Mouse (Mus musculus) T-helper 17 cell (primary cell): ENCODE measurements around the gene Tbccd1.
"Not testable (repeated sequence)": the region's sequence is repeated elsewhere in the genome, so short reads cannot be mapped to it uniquely, and the experiment has no call there.

Source experiments
- in situ Hi-C, 2 experiments: fragments of 300-600 bp; cut with MboI, MseI; formaldehyde crosslinking; loops; 1 replicate in 1 of 2; 2 replicates in 1 of 2; pipeline ENCODE4 v1.15.1; 2025; ENCODE audit warnings: high pct_unique_total_duplicates in 2 of 2

The Tbccd1 gene

DNA sequence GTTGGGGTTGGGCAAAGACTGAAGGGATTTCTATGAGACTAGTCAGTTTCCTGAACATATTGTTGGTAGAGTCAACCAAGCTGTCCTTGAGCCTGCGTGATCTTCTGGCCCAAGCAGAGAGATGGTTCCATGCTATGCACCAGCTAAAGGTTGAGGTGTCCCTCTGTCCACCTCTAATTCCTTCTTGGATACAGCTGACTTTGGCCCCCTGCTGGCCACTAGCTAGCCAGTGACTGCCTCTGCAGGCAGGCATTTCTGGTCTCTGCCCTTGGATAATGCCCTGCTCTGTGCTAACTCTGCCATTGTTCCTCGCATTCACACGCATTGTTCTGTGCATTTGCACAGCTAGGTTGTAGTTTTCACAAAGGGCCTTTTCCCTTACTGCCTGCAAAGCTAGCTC, 62.0 kb downstream of the Tbccd1 start:
- in situ Hi-C loops = loop anchor here in 1 of 2 experiments (10.0 kb wide), 1 partner anchor 421 kb away; no protein-coding TSS in a partner anchor

DNA sequence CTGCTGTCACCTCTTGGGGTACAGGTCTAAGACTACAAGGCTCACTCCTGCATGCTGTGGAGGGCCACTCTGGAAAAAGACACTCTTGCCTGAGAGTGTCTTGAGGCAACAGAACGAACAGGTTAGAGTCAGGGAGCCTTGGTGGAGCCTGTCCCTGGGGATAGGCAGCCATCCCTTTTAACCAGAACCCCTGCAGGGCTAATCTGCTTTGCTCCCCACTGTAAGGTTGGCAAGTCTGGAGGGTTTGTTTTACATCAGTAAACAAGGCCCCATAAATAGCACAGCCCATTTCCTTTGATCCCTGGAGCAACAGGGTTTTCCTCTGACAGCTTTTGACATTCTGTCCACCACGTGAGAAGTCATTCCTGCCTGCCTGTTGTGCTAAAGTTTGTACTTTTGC, 66.2 kb downstream of the Tbccd1 start:
- in situ Hi-C loops = loop anchor here in 1 of 2 experiments (10.0 kb wide), 1 partner anchor 416 kb away; no protein-coding TSS in a partner anchor

DNA sequence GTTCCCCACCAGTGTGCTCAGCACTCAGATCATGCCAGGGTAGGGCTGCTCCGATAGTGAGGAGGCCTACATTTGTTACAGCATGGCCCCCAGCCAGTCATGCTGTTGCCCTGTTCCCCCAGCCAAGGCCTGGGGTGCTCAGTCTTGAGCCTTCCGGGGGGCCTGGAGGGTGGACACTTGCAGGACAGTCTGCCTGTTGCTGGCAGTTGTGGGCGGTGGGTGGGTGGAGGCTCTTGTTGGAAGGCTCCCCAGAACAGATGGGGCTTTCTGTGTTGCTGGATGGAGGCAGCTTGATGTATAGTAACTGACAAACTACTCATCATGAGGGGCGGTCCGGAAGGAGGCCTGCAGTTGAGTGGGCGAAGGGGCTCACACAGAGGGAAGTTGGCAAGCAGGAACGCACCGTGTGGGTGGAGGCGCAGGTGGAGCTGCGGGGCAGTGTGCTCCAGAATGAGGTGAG, 67.5 kb downstream of the Tbccd1 start:
- in situ Hi-C loops = loop anchor here in 1 of 2 experiments (10.0 kb wide), 1 partner anchor 415 kb away; no protein-coding TSS in a partner anchor

DNA sequence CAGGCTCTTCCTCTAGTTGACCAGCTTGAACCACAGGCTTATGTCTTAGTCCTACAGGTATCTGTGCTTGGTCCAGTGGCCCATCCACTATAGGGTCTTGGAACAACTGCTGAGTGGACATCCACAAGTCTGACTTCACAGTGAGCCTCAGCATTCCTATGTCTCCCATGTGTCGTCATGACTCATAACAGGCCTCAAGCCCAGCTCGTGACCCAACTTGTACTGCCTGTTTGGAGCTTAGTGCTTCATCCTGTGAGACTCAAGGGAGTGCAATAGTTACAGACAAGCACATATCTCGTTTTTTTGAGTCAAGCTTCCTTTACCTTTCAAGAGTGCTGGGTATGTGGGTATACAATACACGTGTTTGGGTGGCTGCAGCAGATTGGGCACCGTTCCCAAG, 74.8 kb downstream of the Tbccd1 start:
- in situ Hi-C loops = loop anchor here in 1 of 2 experiments (5.0 kb wide), 1 partner anchor 80 kb away; no protein-coding TSS in a partner anchor

DNA sequence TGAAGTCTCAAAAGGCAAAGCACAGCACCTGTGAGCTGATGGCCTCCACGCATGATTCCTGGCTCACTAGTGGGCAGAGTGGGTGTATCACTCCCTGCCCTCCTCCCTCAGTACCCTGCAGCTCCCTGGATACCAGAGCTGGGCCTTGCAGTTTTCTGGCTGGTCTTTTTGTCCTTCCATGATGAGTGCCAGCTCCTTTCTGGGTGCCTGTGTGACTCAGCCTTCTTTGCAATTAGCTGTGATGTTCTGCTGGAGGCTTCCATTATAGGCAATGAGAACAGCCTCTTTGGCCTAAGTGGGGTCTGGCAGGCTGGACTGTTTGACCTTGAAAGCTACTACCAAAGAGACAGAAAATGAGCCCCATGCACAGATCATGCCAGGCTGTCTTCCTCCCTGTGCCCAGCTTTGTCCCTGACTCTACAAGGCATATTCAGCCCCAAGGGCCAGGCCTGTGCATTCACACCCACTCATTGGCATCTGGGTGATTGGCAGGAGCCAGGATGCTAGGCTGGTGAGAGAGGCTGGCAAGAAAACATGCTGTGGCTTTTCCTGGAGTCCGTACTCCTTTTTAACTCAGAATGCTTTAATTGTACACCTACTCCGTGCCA, 78.1 kb downstream of the Tbccd1 start:
- in situ Hi-C loops = no loop called here

GRCm38 (mm10) chr16:22778296-22778695, 79.2 kb downstream of the Tbccd1 start:
- in situ Hi-C loops = not testable (repeated sequence)

DNA sequence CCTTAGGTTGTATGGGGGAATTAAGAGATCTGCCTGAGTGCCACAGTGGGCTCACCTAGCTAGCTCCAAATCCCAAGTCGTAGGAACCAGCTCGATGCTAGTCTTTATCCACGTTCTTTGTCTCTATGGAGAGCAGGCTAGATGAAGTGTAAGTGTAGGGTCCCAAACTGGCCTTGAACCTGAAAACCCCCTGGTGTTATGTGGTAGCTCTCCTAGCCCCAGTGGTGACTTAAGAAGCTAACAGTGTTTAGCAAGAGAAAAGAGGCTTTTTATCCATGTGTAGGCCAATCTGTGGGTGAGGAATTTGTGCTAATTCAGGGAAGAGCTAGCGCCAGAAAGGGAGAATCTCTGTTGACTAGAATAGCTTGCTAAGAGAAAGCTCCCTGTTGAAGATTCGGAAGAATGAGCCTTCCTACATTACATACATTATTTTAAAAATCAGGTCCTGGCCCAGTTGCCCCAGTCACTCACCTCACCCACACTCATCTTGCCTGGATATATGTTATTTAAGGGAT, 81.9 kb downstream of the Tbccd1 start:
- in situ Hi-C loops = no loop called here

DNA sequence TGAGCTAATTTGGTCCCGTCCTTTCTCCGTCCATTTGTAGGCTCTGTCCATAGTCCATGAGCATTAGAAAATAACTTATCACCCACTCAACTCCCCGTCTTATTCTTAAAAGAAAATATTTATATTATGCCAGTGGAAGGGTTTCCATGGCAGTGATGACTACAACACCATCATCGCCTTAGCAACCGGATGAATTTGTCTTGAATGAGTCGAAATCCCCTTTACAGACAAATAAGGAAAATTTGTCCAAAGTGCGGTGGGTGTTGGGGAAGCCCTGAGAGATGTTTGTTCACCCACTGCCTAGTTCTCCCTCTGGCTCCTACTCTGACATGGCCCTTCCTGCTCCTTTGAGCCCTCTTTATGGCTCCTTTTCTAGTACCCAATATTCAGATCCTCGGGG, 88.8 kb downstream of the Tbccd1 start:
- in situ Hi-C loops = no loop called here

DNA sequence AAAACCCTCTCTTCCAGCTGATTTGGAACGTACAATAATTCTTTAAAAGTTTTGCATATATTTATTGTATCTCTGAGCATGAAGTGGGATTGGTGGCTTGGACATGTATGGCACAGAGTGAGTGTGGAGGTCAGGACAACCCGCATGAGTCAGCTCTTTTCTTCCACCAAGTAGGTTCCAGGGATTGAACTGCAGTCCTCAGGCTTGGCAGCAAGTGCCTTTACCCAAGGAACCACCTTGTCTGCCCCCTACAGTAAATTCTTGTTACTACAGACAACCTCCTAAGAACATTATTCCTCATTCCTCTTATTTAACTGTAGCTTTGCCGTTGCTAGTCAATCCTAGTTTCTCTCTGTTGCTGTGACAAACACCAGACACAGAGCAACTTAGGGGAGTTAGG, 90.1 kb downstream of the Tbccd1 start:
- in situ Hi-C loops = no loop called here

DNA sequence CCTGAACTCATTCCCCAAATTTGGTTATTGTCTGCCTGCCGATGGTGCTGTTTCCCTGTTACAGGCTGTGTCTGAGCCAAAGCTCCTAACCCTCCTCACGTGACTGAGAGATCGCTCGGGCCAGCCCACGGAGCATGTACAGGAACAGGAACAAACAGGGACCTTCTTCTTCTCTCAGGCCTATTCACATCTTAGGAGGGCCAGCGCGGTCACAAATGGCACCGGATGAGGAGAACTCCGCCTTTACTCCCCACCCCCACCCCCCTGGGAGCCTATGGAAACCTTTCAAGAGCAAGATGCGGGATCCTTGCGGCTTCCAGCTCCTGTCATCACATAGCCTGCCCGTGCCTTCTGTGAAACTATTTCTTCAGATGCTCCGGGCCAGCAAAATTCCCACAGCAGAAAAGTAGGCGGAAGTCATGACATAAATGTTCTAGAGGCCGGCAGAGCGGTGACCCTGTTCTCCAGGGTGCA, 90.7 kb downstream of the Tbccd1 start:
- in situ Hi-C loops = no loop called here

- in situ Hi-C loops = no loop called here
Measured at GRCm38 (mm10) chr16:22765531-22765930, 91.9 kb downstream of the Tbccd1 start.
